Mouse (Mus musculus) heart, adult 2 months (tissue): ENCODE measurements around the gene Cdyl2. TPM values are rescaled to one million over a fixed set of nuclear protein-coding genes. Genes with fewer than 3 reads are reported as not detected.

Experiments used
- DNase-seq, 2 experiments: peaks; one replicate each; pipeline ENCODE4 v3.0.0; 2021
- H3K27ac ChIP-seq: fragments of 200-600 bp; 2 replicates; pipeline ENCODE4 v1.8.1; 2022
- H3K27me3 ChIP-seq: fragments of 200-500 bp; 2 replicates; pipeline ENCODE4 v1.6.1; 2012; ENCODE audit warnings: mild to moderate bottlenecking, low read length, inconsistent platforms, mixed read lengths; ENCODE audit not compliant: control insufficient read depth, insufficient read depth
- H3K36me3 ChIP-seq: fragments of 200-500 bp; 2 replicates; pipeline ENCODE4 v1.6.1; 2012; ENCODE audit warnings: low read length, inconsistent platforms; ENCODE audit not compliant: control insufficient read depth, insufficient read depth
- H3K4me1 ChIP-seq: fragments of 200-500 bp; 2 replicates; pipeline ENCODE4 v1.6.1; 2011; ENCODE audit warnings: low read length; ENCODE audit not compliant: control insufficient read depth, insufficient read depth
- H3K4me3 ChIP-seq: fragments of 200-600 bp; 2 replicates; pipeline ENCODE4 v1.8.1; 2022
- H3K79me2 ChIP-seq: fragments of 200-500 bp; replicated peaks from 2 replicates; pipeline ENCODE4 v1.6.1; 2012; ENCODE audit warnings: mild to moderate bottlenecking, inconsistent platforms, low read length, moderate library complexity, mixed read lengths; ENCODE audit not compliant: control insufficient read depth, insufficient read depth
- H3K9ac ChIP-seq: fragments of 200-500 bp; 2 replicates; pipeline ENCODE4 v1.6.1; 2012; ENCODE audit warnings: low read depth, mild to moderate bottlenecking, control low read depth, inconsistent platforms, low read length, mixed read lengths
- CTCF ChIP-seq: fragments of 200-600 bp; IDR thresholded peaks from 2 replicates; pipeline ENCODE4 v1.8.1; 2022; ENCODE audit warnings: antibody characterized with exemption, mild to moderate bottlenecking, moderate library complexity
- EP300 ChIP-seq: fragments of 200-500 bp; IDR thresholded peaks from 2 replicates; pipeline ENCODE4 v1.6.1; 2011; ENCODE audit warnings: low read depth, low read length, control low read depth; ENCODE audit not compliant: insufficient read depth
- POLR2A ChIP-seq: fragments of 200-500 bp; IDR thresholded peaks from 2 replicates; pipeline ENCODE4 v1.6.1; 2011; ENCODE audit warnings: mild to moderate bottlenecking, low read depth, low read length, control low read depth; ENCODE audit not compliant: insufficient read depth
- WGBS: fragments of 180-500 bp; shearing (Covaris S2); methylation state at CpG from one replicate; pipeline ENCODE4 v1.1.7; 2018; 5-methylcytosine and 5-hydroxymethylcytosine counted together
- intact Hi-C: fragments of 180-260 bp; cut with DNase I; formaldehyde crosslinking; loops from one replicate; pipeline ENCODE4 v1.15.1; 2025
- polyA plus RNA-seq: library from polyadenylated mRNA; depleted of rRNA; stranded (reverse); fragments of >200 nt; gene quantifications from 2 replicates; pipeline ENCODE4 v1.2.3, GENCODE M21; 2012; rRNA removed
- total RNA-seq, 2 experiments: library from RNA; stranded (reverse); gene quantifications; 2 replicates each; pipeline ENCODE4 v1.2.3; 2021

Cdyl2 gene
- total and polyA plus RNA-seq, 3 experiments: 1.5 to 3.9 (median 3.3) TPM

- no peak overlapping the region for H3K27ac ChIP-seq
Measured at GRCm38 (mm10) chr8:116540136-116540535, 192.7 kb downstream of the Cdyl2 start.

DNA sequence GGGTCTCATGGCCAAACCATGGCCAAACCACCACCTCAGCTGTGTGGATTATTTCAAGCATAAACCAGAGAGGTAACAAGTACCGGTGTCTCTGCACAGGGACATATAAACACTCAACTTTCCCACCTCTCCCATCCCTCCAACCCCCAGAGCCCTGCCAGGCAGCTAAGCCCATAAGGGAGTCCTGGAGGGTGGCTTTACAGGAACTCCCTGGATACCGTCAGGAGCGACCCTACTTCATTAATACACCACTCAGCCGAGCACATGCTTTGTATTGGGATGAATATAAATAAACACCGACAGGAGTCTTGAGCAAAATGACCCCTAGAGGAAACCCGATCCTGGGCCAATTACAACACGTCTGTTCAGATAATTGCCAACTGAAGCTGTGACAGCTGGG lies 194.0 kb downstream of the Cdyl2 start:
- Histone ChIP-seq H3K4me1 (no peaks in the 10 kb centered on the region; the same call in 1 of the 2 replicates), H3K36me3 (no peaks in the 10 kb centered on the region), H3K9ac (no peak overlapping the region), H3K79me2 (no peaks in the 10 kb centered on the region), H3K27me3 (no peaks in the 10 kb centered on the region; the same call in 1 of the 2 replicates), H3K27ac (no peak overlapping the region), H3K4me3 (no peak overlapping the region)
- no peak for TF ChIP-seq EP300
- no peak for DNase-seq
- intact Hi-C loops: no loop called here
- WGBS: 51% methylated on average over 7 of the region's 7 CpGs

More at GRCm38 (mm10) chr8:116540136-116540535, 192.7 kb downstream of the Cdyl2 start:
- intact Hi-C loops: loop anchor here (10.0 kb wide), 1 partner anchor 215 kb away; no protein-coding TSS in a partner anchor
- Histone ChIP-seq H3K9ac (no peak overlapping the region), H3K79me2 (no peaks in the 10 kb centered on the region), H3K4me1 (no peaks in the 10 kb centered on the region; the same call in 1 of the 2 replicates), H3K27me3 (no peaks in the 10 kb centered on the region; the same call in 1 of the 2 replicates), H3K4me3 (no peak overlapping the region), H3K36me3 (no peaks in the 10 kb centered on the region)
- WGBS: 90% methylated on average over 1 of the region's 1 CpGs
- no peak for DNase-seq
- TF ChIP-seq CTCF (no peak), POLR2A (no peak), EP300 (no peak)

GRCm38 (mm10) chr8:116536786-116537185 lies 196.0 kb downstream of the Cdyl2 start:
- DNase-seq: no peak
- TF ChIP-seq POLR2A (no peak), CTCF (no peak), EP300 (no peak)
- intact Hi-C loops: no loop called here

DNA sequence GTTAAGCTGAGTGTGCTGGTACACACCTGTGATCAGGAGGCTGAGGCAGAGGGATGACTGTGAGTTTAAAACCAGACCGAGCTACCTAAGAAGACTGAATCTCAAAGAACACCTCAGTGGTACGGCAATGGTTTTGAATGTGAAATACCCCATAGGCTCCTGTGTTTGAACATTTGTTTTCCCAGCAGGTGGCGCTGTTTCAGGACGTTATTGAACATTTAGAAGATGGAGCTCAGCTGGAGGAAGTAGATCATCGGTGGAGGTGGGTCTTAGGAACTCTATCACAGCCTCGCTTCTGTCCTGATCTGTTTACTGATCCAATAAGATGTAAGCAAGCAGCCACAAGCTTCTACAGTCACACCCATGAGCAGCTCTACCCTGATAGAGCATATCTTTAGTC lies 199.7 kb downstream of the Cdyl2 start:
- Histone ChIP-seq H3K9ac (no peak overlapping the region), H3K36me3 (no peaks in the 10 kb centered on the region), H3K27me3 (no peaks in the 10 kb centered on the region; the same call in 1 of the 2 replicates), H3K4me3 (no peak overlapping the region), H3K27ac (no peak overlapping the region), H3K79me2 (no peaks in the 10 kb centered on the region), H3K4me1 (no peaks in the 10 kb centered on the region)
- TF ChIP-seq CTCF (peak; percentile 31), EP300 (no peak), POLR2A (no peak)
- no peak for DNase-seq
- WGBS: 69% methylated on average over 6 of the region's 6 CpGs
- intact Hi-C loops: no loop called here

More at GRCm38 (mm10) chr8:116536786-116537185, 196.0 kb downstream of the Cdyl2 start:
- Histone ChIP-seq H3K79me2 (no peaks in the 10 kb centered on the region), H3K36me3 (no peaks in the 10 kb centered on the region), H3K4me1 (no peaks in the 10 kb centered on the region), H3K27me3 (no peaks in the 10 kb centered on the region; the same call in 1 of the 2 replicates), H3K27ac (no peak overlapping the region), H3K9ac (no peak overlapping the region), H3K4me3 (no peak overlapping the region)
- 70% methylated on average over 5 of the region's 5 CpGs for WGBS

DNA sequence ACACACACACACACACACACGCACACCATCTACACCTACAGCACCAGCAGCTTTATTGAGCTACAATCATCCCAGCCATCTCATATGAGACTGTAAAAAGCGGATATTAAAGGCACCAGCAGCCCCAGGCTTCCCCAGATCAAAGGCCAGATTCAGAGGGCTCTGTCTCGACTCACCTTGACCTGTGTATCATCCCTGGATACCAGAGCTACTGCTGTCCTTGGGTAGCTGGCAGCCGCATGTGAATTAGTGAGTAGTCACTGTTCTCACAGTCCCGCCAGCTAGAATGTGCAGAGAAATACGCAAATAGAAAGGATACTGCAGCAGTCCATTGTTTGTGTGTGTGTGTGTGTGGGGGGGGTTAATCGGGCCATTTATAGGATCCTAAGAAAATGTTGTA lies 204.1 kb downstream of the Cdyl2 start:
- 71% methylated on average over 7 of the region's 7 CpGs for WGBS
- H3K27ac ChIP-seq: no peak overlapping the region
- DNase-seq: no peak
- no peak for TF ChIP-seq CTCF
- TF ChIP-seq POLR2A: no peak
- TF ChIP-seq EP300: no peak
- no peaks in the 10 kb centered on the region for H3K27me3 ChIP-seq
- intact Hi-C loops: no loop called here
- no peaks in the 10 kb centered on the region for H3K79me2 ChIP-seq
- no peaks in the 10 kb centered on the region for H3K36me3 ChIP-seq
- H3K4me3 ChIP-seq: no peak overlapping the region
- no peaks in the 10 kb centered on the region for H3K4me1 ChIP-seq
- H3K9ac ChIP-seq: no peak overlapping the region

DNA sequence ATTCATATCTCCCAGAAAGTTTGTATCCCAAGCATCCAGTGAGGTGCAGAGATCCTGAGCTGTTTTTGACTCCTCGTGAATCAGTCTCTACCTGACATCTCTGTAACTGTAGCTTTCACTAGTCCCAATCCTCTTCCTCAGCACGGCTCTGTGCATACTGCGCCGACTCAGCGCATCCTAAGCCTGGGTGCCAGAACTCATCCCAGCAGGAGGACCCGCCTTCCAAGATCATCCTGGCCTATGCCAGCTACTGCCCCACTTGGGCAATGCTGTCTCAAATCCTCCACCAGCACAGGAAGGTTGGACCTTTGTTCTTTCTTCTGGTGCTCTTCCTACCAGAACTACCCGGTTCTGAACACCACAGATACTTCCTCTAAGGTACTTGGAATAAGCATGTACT lies 207.9 kb downstream of the Cdyl2 start:
- H3K36me3 ChIP-seq: no peaks in the 10 kb centered on the region
- H3K4me1 ChIP-seq: no peaks in the 10 kb centered on the region
- H3K9ac ChIP-seq: no peak overlapping the region
- intact Hi-C loops: no loop called here
- no peak for DNase-seq
- no peak overlapping the region for H3K27ac ChIP-seq
- TF ChIP-seq EP300 (no peak), POLR2A (no peak), CTCF (no peak)
- no peaks in the 10 kb centered on the region for H3K27me3 ChIP-seq
- H3K79me2 ChIP-seq: no peaks in the 10 kb centered on the region
- H3K4me3 ChIP-seq: no peak overlapping the region
- WGBS: 79% methylated on average over 7 of the region's 7 CpGs

Other genes with a start within 250 kb of the Cdyl2 start
- not detected for gene Dynlrb2, start 228.0 kb downstream of the Cdyl2 start, total RNA-seq
- gene Dynlrb2, start 228.0 kb downstream of the Cdyl2 start, polyA plus RNA-seq: 5.4 TPM in 1 of 2 replicates, not detected in the other
- 10 to 100 TPM; 65.8 to 79.2 TPM for gene Cmc2, start 188.5 kb upstream of the Cdyl2 start, total RNA-seq
- 30.0 and 46.1 TPM in 2 replicates for gene Cmc2, start 188.5 kb upstream of the Cdyl2 start, polyA plus RNA-seq
- gene Cenpn, start 188.7 kb upstream of the Cdyl2 start, total RNA-seq: under 1 TPM; 0.37 to 0.89 TPM
- gene Cenpn, start 188.7 kb upstream of the Cdyl2 start, polyA plus RNA-seq: 0.74 and 1.3 TPM in 2 replicates
- 10 to 100 TPM; 14.4 to 16.5 TPM for gene Atmin, start 210.4 kb upstream of the Cdyl2 start, total RNA-seq
- 9.3 and 14.5 TPM in 2 replicates for gene Atmin, start 210.4 kb upstream of the Cdyl2 start, polyA plus RNA-seq
- gene 1700030J22Rik, start 246.0 kb upstream of the Cdyl2 start, total RNA-seq: under 1 TPM; 0.44 to 0.68 TPM
- gene 1700030J22Rik, start 246.0 kb upstream of the Cdyl2 start, polyA plus RNA-seq: 0.35 and 0.41 TPM in 2 replicates